Mouse (Mus musculus) hindbrain, embryonic 11.5 days (tissue): ENCODE measurements around the gene Oaz1. TPM values are rescaled to one million over a fixed set of nuclear protein-coding genes. Genes with fewer than 3 reads are reported as not detected.

ENCODE experiments used
- ATAC-seq: fragments of 200-750 bp; cut with Nextera tagmentation; 2 replicates; pipeline ENCODE4 v1.8.0; 2017; ENCODE audit warnings: mild to moderate bottlenecking, moderate TSS enrichment, moderate library complexity; ENCODE audit not compliant: low FRiP score
- DNase-seq: peaks from one replicate; pipeline ENCODE4 v3.0.0-alpha.2; 2015; ENCODE audit warnings: low spot score
- H3K27ac ChIP-seq: fragments of 300-500 bp; sonication (generic); 2 replicates; pipeline ENCODE4 v1.5.1; 2014; ENCODE audit warnings: mild to moderate bottlenecking, low read depth, low read length
- H3K27me3 ChIP-seq: fragments of 300-500 bp; sonication (generic); 2 replicates; pipeline ENCODE4 v1.6.1; 2014; ENCODE audit warnings: mild to moderate bottlenecking, low read length, moderate library complexity, mixed read lengths; ENCODE audit not compliant: control insufficient read depth, insufficient read depth
- H3K36me3 ChIP-seq: fragments of 300-500 bp; sonication (generic); 2 replicates; pipeline ENCODE4 v1.6.1; 2014; ENCODE audit warnings: mild to moderate bottlenecking, low read length, moderate library complexity, mixed read lengths; ENCODE audit not compliant: control insufficient read depth, insufficient read depth
- H3K4me1 ChIP-seq: fragments of 300-500 bp; sonication (generic); replicated peaks from 2 replicates; pipeline ENCODE4 v1.6.1; 2014; ENCODE audit warnings: low read length, mixed read lengths; ENCODE audit not compliant: control insufficient read depth, insufficient read depth
- H3K4me2 ChIP-seq: fragments of 300-500 bp; sonication (generic); replicated peaks from 2 replicates; pipeline ENCODE4 v1.6.1; 2014; ENCODE audit warnings: mild to moderate bottlenecking, low read depth, low read length
- H3K4me3 ChIP-seq: fragments of 300-500 bp; sonication (generic); 2 replicates; pipeline ENCODE4 v1.5.1; 2014; ENCODE audit warnings: low read depth, low read length
- H3K9ac ChIP-seq: fragments of 300-500 bp; sonication (generic); 2 replicates; pipeline ENCODE4 v1.6.1; 2014; ENCODE audit warnings: low read depth, low read length
- H3K9me3 ChIP-seq: fragments of 300-500 bp; sonication (generic); 2 replicates; pipeline ENCODE4 v1.6.1; 2016; ENCODE audit warnings: low read length; ENCODE audit not compliant: control insufficient read depth
- WGBS: fragments of 180-500 bp; shearing (Covaris S2); extraction: QIAGEN DNeasy Blood & Tissue Kit; methylation state at CpG from one replicate; pipeline ENCODE4 v1.1.7; 2014; 5-methylcytosine and 5-hydroxymethylcytosine counted together
- polyA plus RNA-seq: library from polyadenylated mRNA; unstranded; fragments of >200 nt; fragmentation: Nextera tagmentation; extraction: Ambion mirVana; gene quantifications from 2 replicates; pipeline ENCODE4 v1.2.1, GENCODE M21; 2014

Oaz1 gene
- polyA plus RNA-seq, 1 experiment from 2014 or later: 1,755 TPM

DNA sequence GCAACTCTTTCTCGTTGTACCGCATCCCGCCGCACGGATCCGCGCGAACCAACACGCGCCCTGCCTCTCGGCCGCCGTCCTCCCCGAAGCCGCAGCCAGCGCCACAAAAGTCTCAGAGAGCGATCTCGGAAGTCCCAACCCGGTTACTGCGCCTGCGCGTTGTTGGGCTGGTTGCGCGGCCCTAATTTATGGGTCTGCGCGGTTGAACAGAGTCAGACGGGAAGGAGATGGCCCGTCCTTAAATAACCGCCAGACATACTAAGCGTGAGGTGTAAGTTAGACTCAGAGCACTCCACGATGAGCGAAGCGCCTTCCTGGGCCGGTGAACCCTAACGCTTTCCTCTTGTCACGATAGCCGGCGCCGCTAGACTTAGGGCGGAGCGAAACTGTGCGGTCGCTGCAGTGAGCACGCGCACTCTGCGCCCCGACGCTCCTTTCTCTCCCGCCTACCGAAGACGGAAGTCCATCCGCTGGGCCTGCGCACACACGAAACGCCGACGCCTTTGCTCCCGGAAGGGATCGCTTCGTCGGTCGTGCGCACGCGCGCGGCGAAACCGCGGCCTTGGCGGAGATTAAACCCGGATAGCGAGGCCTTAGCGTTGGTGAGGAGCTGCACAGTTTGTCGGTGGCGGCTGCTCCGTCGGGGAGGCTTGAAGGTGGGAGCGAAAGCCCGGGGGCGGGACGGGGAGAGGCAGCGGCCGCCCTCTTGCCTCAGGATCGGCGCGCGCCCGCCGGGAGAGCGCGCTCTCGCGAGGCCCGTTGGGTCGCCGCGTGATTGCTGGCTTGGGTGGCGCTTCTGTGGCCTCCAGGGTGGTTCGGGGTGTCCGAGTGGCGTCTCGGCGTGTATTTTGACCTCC lies 28.1 kb upstream of the Oaz1 start, which contains the start of the genes Sf3a2 and Plekhj1:
Gene Sf3a2, plus strand, starts transcription at position 49 of the 857 bp plus-strand sequence.
Gene Plekhj1, minus strand, starts transcription at position 477 of the 857 bp plus-strand sequence.
- WGBS: under 1% methylated on average over 102 of the region's 104 CpGs
- no peaks in the 10 kb centered on the region for H3K9me3 ChIP-seq
- H3K36me3 ChIP-seq: peaks cover 16% of the 10 kb centered on the region

DNA sequence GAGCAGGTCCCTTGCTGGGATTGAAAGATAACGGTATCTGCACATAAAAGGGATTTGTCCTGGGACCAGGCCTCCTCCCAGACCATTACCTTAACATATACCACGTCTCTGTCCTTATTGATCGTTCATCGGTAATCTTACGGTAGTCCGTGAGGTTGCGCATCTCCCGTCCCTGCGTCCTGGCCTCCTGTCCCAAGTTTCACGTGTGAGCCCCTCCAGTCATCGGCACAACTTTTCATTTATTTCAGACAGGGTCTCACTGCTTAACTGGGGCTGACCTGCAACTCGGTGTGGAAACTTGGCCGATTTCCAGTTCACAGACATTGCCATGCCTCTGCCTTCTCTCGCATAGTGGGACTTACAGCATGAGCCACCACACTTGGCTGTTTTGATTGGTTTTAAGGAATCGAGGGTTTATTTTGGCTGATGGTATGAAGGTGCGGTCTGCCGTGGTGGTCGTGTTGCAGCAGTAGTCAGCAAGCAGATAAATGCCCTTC lies 27.3 kb upstream of the Oaz1 start:
- no peaks in the 10 kb centered on the region for H3K27me3 ChIP-seq
- no peaks in the 10 kb centered on the region for H3K9me3 ChIP-seq
- peaks cover 20% of the 10 kb centered on the region for H3K36me3 ChIP-seq
- peak overlapping the region; percentile 97 for H3K27ac ChIP-seq
- H3K4me1 ChIP-seq: peaks cover 15% of the 10 kb centered on the region
- H3K9ac ChIP-seq: peak overlapping the region; percentile 79
- DNase-seq (peak; percentile 35), ATAC-seq (no peak)
- WGBS: 3% methylated on average over 18 of the region's 18 CpGs
- peak overlapping the region; percentile 75 for H3K4me2 ChIP-seq
- peak overlapping the region; percentile 72 for H3K4me3 ChIP-seq

More for the DNA sequence above, 28.1 kb upstream of the Oaz1 start, which contains the start of the genes Sf3a2 and Plekhj1:
- H3K27me3 ChIP-seq: no peaks in the 10 kb centered on the region
- H3K4me2 ChIP-seq: peak within 1 kb of the TSS; percentile 75
- peak within 1 kb of the TSS; percentile 79 for H3K9ac ChIP-seq
- peak; percentile 89 for ATAC-seq
- H3K4me1 ChIP-seq: peaks cover 15% of the 10 kb centered on the region
- peak; percentile 98 for DNase-seq
- peak within 1 kb of the TSS; percentile 72 for H3K4me3 ChIP-seq
- peak within 1 kb of the TSS; percentile 97 for H3K27ac ChIP-seq

DNA sequence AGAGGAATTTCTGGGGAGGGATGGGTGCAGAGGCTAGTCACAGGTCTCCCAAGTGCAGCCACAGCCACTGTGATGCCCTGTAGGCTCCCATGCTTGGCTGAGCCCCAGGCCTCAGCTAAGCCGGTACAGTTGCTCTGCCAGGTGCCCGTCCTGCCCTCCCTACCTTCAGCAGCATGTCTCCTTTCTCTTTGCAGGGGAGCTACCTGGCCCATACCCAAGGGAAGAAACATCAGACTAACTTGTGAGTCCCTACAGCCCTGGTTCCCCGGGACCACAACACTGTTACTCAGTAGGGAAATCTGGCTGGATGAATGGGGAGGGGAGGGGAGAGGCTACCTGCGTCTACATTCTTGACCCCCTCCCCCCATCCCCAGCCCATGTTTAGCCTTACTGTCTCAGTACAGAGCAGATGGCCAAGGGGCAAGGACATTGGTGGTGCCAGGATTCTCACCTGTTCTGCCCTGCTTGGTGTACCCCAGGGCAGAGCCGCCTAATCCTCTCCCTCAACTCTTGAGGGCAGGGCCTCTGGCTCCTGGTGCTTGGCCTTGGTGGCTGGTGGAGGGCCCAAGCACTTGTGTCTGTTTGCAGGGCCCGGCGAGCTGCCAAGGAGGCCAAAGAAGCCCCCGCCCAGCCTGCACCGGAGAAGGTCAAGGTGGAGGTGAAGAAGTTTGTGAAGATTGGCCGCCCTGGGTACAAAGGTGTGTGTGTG lies 24.1 kb upstream of the Oaz1 start:
- WGBS: 90% methylated on average over 10 of the region's 10 CpGs
- Histone ChIP-seq H3K9me3 (no peaks in the 10 kb centered on the region), H3K9ac (no peak overlapping the region), H3K36me3 (peaks cover 14% of the 10 kb centered on the region), H3K4me1 (peaks cover 19% of the 10 kb centered on the region), H3K4me3 (no peak overlapping the region), H3K27me3 (peaks cover 4% of the 10 kb centered on the region; the same call in 1 of the 2 replicates), H3K27ac (no peak overlapping the region), H3K4me2 (no peak overlapping the region)
- no peak for ATAC-seq
- DNase-seq: no peak

DNA sequence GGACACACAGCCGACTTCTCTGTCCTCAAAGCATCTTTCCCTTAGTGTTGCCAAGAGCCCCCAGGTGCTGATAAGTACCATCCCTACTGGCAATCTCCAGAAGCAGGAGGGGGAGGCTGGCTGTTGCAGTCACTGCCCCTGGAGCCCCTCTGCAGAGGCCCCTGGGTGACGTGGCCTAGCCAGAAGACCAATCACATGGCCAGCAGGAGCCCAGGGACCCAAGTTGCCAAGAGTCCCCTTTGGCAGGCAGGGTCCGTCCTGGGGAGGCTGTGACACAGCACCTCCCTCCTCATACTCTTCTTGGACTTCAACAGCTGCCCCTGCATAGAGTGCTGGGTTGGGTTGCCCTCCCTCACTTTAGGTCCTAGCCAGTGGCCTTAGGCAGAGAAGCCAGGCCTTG lies 23.5 kb upstream of the Oaz1 start:
- H3K4me3 ChIP-seq: no peak overlapping the region
- no peaks in the 10 kb centered on the region for H3K9me3 ChIP-seq
- WGBS: 92% methylated on average over 3 of the region's 3 CpGs
- no peak overlapping the region for H3K27ac ChIP-seq
- H3K9ac ChIP-seq: no peak overlapping the region
- peaks cover 14% of the 10 kb centered on the region for H3K36me3 ChIP-seq
- DNase-seq (no peak), ATAC-seq (no peak)
- H3K27me3 ChIP-seq: peaks cover 4% of the 10 kb centered on the region; the same call in 1 of the 2 replicates
- peaks cover 19% of the 10 kb centered on the region for H3K4me1 ChIP-seq
- no peak overlapping the region for H3K4me2 ChIP-seq

DNA sequence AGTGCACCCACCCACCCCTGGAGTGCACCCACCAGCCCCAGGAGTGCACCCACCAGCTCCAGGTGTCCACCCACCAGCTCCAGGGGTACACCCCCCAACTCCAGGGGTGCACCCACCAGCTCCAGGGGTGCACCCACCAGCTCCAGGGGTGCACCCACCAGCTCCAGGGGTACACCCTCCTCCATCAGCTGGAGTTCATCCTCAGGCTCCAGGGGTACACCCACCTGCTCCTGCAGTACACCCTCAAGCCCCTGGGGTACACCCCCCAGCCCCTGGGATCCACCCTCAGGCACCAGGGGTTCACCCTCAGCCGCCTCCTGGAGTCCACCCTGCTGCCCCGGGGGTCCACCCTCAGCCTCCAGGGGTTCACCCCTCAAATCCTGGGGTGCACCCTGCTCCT lies 22.1 kb upstream of the Oaz1 start:
- H3K27me3 ChIP-seq: peaks cover 15% of the 10 kb centered on the region
- peaks cover 14% of the 10 kb centered on the region for H3K36me3 ChIP-seq
- WGBS: 95% methylated on average over 2 of the region's 2 CpGs
- no peak overlapping the region for H3K27ac ChIP-seq
- H3K4me1 ChIP-seq: peaks cover 25% of the 10 kb centered on the region
- H3K4me2 ChIP-seq: no peak overlapping the region
- DNase-seq: no peak
- ATAC-seq: no peak
- no peak overlapping the region for H3K4me3 ChIP-seq
- H3K9ac ChIP-seq: no peak overlapping the region
- H3K9me3 ChIP-seq: no peaks in the 10 kb centered on the region

DNA sequence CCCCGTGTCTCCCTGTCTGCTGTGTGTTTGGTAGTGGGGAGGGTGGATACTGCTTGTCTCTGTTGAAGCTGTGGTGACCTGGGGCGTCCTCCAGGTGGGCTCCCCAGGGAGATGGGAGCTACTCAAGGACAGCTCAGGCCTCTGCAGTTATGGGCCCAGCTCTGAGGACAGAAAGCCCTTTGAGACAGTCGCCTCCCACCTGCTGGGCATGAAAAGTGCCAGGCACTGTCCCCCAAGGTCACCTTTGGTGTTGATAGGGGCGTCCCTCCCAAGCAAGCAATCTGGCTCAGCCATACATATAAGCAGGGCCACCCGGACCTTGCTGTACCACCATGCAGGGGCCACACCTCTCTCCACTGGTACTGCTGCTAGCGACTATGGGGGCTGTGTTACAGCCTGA lies 21.5 kb upstream of the Oaz1 start, which contains the start of gene Amh:
Gene Amh, plus strand, starts transcription at position 328 of the 400 bp plus-strand sequence.
- Histone ChIP-seq H3K4me3 (no peak within 1 kb of the TSS), H3K36me3 (peaks cover 14% of the 10 kb centered on the region), H3K4me1 (peaks cover 22% of the 10 kb centered on the region), H3K27ac (no peak within 1 kb of the TSS), H3K27me3 (peaks cover 18% of the 10 kb centered on the region), H3K9me3 (no peaks in the 10 kb centered on the region), H3K4me2 (no peak within 1 kb of the TSS), H3K9ac (no peak within 1 kb of the TSS)
- DNase-seq (no peak), ATAC-seq (no peak)
- 63% methylated on average over 6 of the region's 6 CpGs for WGBS

DNA sequence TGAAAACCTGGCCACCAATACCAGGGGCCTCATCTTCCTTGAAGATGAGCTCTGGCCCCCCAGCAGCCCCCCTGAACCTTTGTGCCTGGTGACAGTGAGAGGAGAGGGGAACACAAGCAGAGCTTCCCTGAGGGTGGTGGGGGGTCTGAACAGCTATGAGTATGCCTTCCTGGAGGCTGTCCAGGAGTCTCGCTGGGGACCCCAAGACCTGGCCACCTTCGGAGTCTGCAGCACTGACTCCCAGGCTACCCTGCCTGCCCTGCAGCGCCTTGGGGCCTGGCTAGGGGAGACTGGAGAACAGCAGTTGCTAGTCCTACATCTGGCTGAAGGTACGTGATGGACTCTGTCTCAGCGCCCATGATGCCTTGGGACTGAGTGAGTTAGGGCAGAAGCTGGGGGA lies 21.1 kb upstream of the Oaz1 start:
- DNase-seq (no peak), ATAC-seq (no peak)
- Histone ChIP-seq H3K4me2 (no peak overlapping the region), H3K36me3 (peaks cover 14% of the 10 kb centered on the region), H3K9ac (no peak overlapping the region), H3K4me1 (peaks cover 21% of the 10 kb centered on the region), H3K9me3 (no peaks in the 10 kb centered on the region), H3K27me3 (peaks cover 22% of the 10 kb centered on the region), H3K4me3 (no peak overlapping the region), H3K27ac (no peak overlapping the region)
- 85% methylated on average over 5 of the region's 5 CpGs for WGBS

DNA sequence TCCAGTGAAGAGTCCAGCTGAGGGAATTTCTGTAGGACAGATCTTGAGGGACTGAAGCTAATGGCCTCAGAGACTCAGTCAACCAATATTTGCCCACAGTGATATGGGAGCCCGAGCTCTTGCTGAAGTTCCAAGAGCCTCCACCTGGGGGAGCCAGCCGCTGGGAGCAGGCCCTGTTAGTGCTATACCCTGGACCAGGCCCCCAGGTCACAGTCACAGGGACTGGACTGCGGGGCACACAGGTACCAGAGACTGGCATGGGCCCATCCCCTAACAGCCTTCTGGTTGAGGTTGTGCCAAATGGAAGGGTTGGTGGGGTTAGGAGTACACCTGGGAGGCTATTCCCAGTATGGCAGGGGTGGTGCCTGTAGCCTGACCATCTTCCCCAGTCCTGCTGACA lies 20.5 kb upstream of the Oaz1 start:
- no peak overlapping the region for H3K27ac ChIP-seq
- H3K9ac ChIP-seq: no peak overlapping the region
- DNase-seq: peak; percentile 86
- no peak overlapping the region for H3K4me3 ChIP-seq
- H3K27me3 ChIP-seq: peaks cover 24% of the 10 kb centered on the region
- H3K4me2 ChIP-seq: no peak overlapping the region
- peak; percentile 28; the same call in 1 of the 2 replicates for ATAC-seq
- H3K4me1 ChIP-seq: peaks cover 23% of the 10 kb centered on the region
- H3K36me3 ChIP-seq: peaks cover 14% of the 10 kb centered on the region
- WGBS: 25% methylated on average over 3 of the region's 3 CpGs
- no peaks in the 10 kb centered on the region for H3K9me3 ChIP-seq
